Mouse (Mus musculus) heart, postnatal 36 days (tissue): ENCODE measurements at regions not wholly inside any gene's neighbourhood (a gene's known extent, or its start where the extent isn't known, plus 50 kb on each side); places are given as distances from the start of the nearest gene placed in this dataset.

Experiments
- DNase-seq, 2 experiments: peaks; one replicate each; pipeline ENCODE4 v3.0.0; 2021 to 2022
- intact Hi-C: fragments of 180-260 bp; cut with DNase I; formaldehyde crosslinking; loops from one replicate; pipeline ENCODE4 v1.15.1; 2025

GRCm38 (mm10) chr4:69898831-69899230, 511.4 kb downstream of the Cdk5rap2 start:
- intact Hi-C loops: no loop called here

GRCm38 (mm10) chr4:69896111-69896510, 514.1 kb downstream of the Cdk5rap2 start:
- intact Hi-C loops: no loop called here

More at GRCm38 (mm10) chr4:69898831-69899230, 511.4 kb downstream of the Cdk5rap2 start:
- no peak for DNase-seq

GRCm38 (mm10) chr4:69892829-69893175, 517.4 kb downstream of the Cdk5rap2 start:
- intact Hi-C loops: no loop called here
- no peak for DNase-seq

More at GRCm38 (mm10) chr4:69896111-69896510, 514.1 kb downstream of the Cdk5rap2 start:
- DNase-seq: no peak

- no peak for DNase-seq
- intact Hi-C loops: no loop called here
These were observed 518.1 kb downstream of the Cdk5rap2 start for GRCm38 (mm10) chr4:69891898-69892828.

GRCm38 (mm10) chr4:69890655-69891054, 519.6 kb downstream of the Cdk5rap2 start:
- DNase-seq: no peak
- intact Hi-C loops: no loop called here

GRCm38 (mm10) chr4:69889931-69890634, 520.2 kb downstream of the Cdk5rap2 start:
- intact Hi-C loops: no loop called here
- no peak for DNase-seq

GRCm38 (mm10) chr4:69876734-69877133, 533.5 kb downstream of the Cdk5rap2 start:
- intact Hi-C loops: no loop called here
- no peak for DNase-seq

GRCm38 (mm10) chr4:69870638-69871037, 539.6 kb downstream of the Cdk5rap2 start:
- no peak for DNase-seq
- intact Hi-C loops: no loop called here

- intact Hi-C loops: no loop called here
- DNase-seq: no peak
These were observed 555.2 kb downstream of the Cdk5rap2 start for GRCm38 (mm10) chr4:69855001-69855400.

GRCm38 (mm10) chr4:69852637-69853036, 557.6 kb downstream of the Cdk5rap2 start:
- DNase-seq: no peak
- intact Hi-C loops: no loop called here

- no peak for DNase-seq
- intact Hi-C loops: no loop called here
These were observed 560.8 kb downstream of the Cdk5rap2 start for GRCm38 (mm10) chr4:69849423-69849822.

GRCm38 (mm10) chr4:69839868-69840267, 570.4 kb downstream of the Cdk5rap2 start:
- intact Hi-C loops: no loop called here
- DNase-seq: no peak

GRCm38 (mm10) chr4:69838940-69839339, 571.3 kb downstream of the Cdk5rap2 start:
- DNase-seq: no peak
- intact Hi-C loops: no loop called here

GRCm38 (mm10) chr4:69824903-69825268, 585.4 kb downstream of the Cdk5rap2 start:
- intact Hi-C loops: no loop called here

GRCm38 (mm10) chr4:69824215-69824902, 585.9 kb downstream of the Cdk5rap2 start:
- intact Hi-C loops: no loop called here
- no peak for DNase-seq

More at GRCm38 (mm10) chr4:69824903-69825268, 585.4 kb downstream of the Cdk5rap2 start:
- no peak for DNase-seq

GRCm38 (mm10) chr4:69823311-69823940, 586.8 kb downstream of the Cdk5rap2 start:
- intact Hi-C loops: no loop called here

GRCm38 (mm10) chr4:69818885-69819284, 591.4 kb downstream of the Cdk5rap2 start:
- DNase-seq: no peak
- intact Hi-C loops: no loop called here

More at GRCm38 (mm10) chr4:69823311-69823940, 586.8 kb downstream of the Cdk5rap2 start:
- no peak for DNase-seq

GRCm38 (mm10) chr4:69785481-69786050, 624.7 kb downstream of the Cdk5rap2 start:
- DNase-seq: no peak
- intact Hi-C loops: no loop called here

GRCm38 (mm10) chr4:69781258-69781657, 629.0 kb downstream of the Cdk5rap2 start:
- DNase-seq: no peak

GRCm38 (mm10) chr4:69761841-69762240, 648.4 kb downstream of the Cdk5rap2 start:
- intact Hi-C loops: no loop called here
- no peak for DNase-seq

More at GRCm38 (mm10) chr4:69781258-69781657, 629.0 kb downstream of the Cdk5rap2 start:
- intact Hi-C loops: no loop called here
